In the genomic region with DNA sequence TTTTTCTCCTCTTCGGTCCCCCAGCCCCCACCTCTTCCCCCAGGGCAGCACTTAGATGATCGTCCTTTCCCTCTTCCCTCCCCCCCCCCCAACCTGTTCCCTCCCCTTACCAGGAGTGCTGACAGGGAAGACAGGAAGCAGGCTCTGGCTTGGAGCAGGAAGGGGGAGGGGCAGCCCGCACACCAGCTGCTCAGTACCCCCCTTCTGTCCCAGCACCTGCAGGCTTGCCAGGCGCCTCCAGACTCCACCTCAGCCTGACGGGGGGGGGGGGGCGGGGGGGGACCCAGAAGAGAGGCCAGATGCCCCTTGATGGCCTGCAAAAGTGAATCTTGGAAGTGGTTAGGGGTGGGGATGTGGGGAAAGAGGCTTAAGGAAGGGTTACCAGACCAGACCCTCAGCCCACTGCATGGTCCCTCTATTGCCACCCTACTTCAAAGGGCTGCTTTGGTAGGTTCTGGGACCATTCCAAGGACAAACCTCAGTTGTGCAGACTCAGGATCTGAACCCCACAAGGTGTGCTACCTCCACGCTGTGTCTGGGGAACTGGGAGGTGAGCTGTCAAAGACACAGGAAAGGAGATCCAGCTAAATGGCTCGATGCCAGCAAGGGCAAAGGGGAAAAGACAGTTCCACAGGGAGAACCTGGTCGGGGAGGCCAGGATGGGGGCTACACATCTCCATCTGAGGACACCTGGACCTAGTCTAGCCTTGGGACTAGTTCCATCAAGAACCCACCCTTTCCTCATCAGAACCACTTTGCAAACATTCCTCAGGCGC, we compare ENCODE assay signal across 24 mouse cellular contexts. TPM values are rescaled to one million over a fixed set of nuclear protein-coding genes. Genes with fewer than 3 reads are reported as not detected.
DNase-seq lines count a peak whose midpoint lies in the region.
"Had no signal": no experiment of that assay in that cellular context is flagged by ENCODE, and none has a peak within 500 bp of the region (broad histone marks: within the 10 kb centered on the region; RNA-seq: fewer than 3 reads in every experiment).

No protein-coding gene starts in this region.

- H3K9me3 ChIP-seq in heart, embryonic 10.5 days: no peaks in the 10 kb centered on the region
- H3K9me3 ChIP-seq in embryonic facial prominence, embryonic 10.5 days: no peaks in the 10 kb centered on the region
- H3K9me3 ChIP-seq: forebrain, embryonic 12.5 days; hindbrain, embryonic 15.5 days had no signal

- peak overlapping the region; percentile 24; the same call in 1 of the 2 replicates for H3K4me3 ChIP-seq in heart, embryonic 10.5 days
- peak overlapping the region; percentile 5; the same call in 1 of the 2 replicates for H3K4me3 ChIP-seq in embryonic facial prominence, embryonic 10.5 days
- H3K4me3 ChIP-seq: forebrain, embryonic 12.5 days; heart, adult 2 months; hindbrain, embryonic 15.5 days; layer of hippocampus, adult 2 months had no signal

- no peak for DNase-seq in heart, embryonic 10.5 days (ENCODE audit: low spot score)
- DNase-seq in heart, postnatal 25 days (ENCODE audit: low spot score): no peak
- peak; percentile 38 for DNase-seq in kidney, postnatal 14 days
- no peak for DNase-seq in kidney, adult 18-20 months
- DNase-seq in MN1 (ENCODE audit: low spot score): peak; percentile 73
- peak; percentile 36 for DNase-seq in embryonic facial prominence, embryonic 10.5 days (ENCODE audit: low spot score)
- DNase-seq in urinary bladder, postnatal 36 days (ENCODE audit: low spot score in 2 of 2): no peak
- DNase-seq: adrenal gland, adult 2 months; gastrocnemius, postnatal 14 days; heart, adult 2 months; heart, postnatal 10 days; layer of hippocampus, postnatal 36 days; liver; lung, postnatal 10 days; right cerebral cortex, adult 18-20 months; thymus, postnatal 14 days had no signal

- peaks cover 100% of the 10 kb centered on the region for H3K27me3 ChIP-seq in heart, embryonic 10.5 days (ENCODE audit: insufficient read depth, poor library complexity, severe bottlenecking)
- peaks cover 100% of the 10 kb centered on the region for H3K27me3 ChIP-seq in embryonic facial prominence, embryonic 10.5 days (replicated peaks; ENCODE audit: low read depth, poor library complexity, severe bottlenecking)

- H3K4me1 ChIP-seq in heart, embryonic 10.5 days: peaks cover 30% of the 10 kb centered on the region
- peaks cover 44% of the 10 kb centered on the region for H3K4me1 ChIP-seq in embryonic facial prominence, embryonic 10.5 days

- no peak overlapping the region for H3K27ac ChIP-seq in heart, embryonic 10.5 days
- no peak overlapping the region for H3K27ac ChIP-seq in embryonic facial prominence, embryonic 10.5 days (replicated peaks)
- H3K27ac ChIP-seq: forebrain, embryonic 12.5 days; heart, adult 2 months; hindbrain, embryonic 15.5 days; layer of hippocampus, adult 2 months had no signal

- H3K36me3 ChIP-seq in heart, embryonic 10.5 days: no peaks in the 10 kb centered on the region
- no peaks in the 10 kb centered on the region for H3K36me3 ChIP-seq in embryonic facial prominence, embryonic 10.5 days (replicated peaks)
- H3K36me3 ChIP-seq: forebrain, embryonic 12.5 days; hindbrain, embryonic 15.5 days had no signal

- intact Hi-C loops in heart, postnatal 25 days (cut with DNase I): no loop called here

- 4% methylated on average over 9 of the region's 10 CpGs for WGBS in heart, embryonic 10.5 days
- WGBS in embryonic facial prominence, embryonic 10.5 days: 3% methylated on average over 10 of the region's 10 CpGs

RNA-seq across cellular contexts. Expression of a gene that starts 5.9 kb away (rescaled TPM):
- polyA plus RNA-seq in heart, embryonic 10.5 days (2016; fragmentation: Nextera tagmentation; extraction: Ambion mirVana): not detected in 2 replicates
- not detected for total RNA-seq in heart, postnatal 25 days (2021)
- not detected in 2 replicates for polyA plus RNA-seq in embryonic facial prominence, embryonic 10.5 days (2016; fragmentation: Nextera tagmentation; extraction: Ambion mirVana)
- total RNA-seq: gastrocnemius, postnatal 14 days; heart, adult 2 months; heart, postnatal 10 days; layer of hippocampus, adult 2 months; layer of hippocampus, postnatal 36 days; megakaryocyte, adult 5-6 weeks had no signal
- polyA plus RNA-seq: C2C12; forebrain, embryonic 12.5 days; kidney, embryonic 16.5 days; liver, embryonic 16.5 days had no signal

RNA-seq across cellular contexts. Expression of a gene that starts 13.6 kb away (rescaled TPM):
- polyA plus RNA-seq in heart, embryonic 10.5 days (2016; fragmentation: Nextera tagmentation; extraction: Ambion mirVana): 1.2 and 1.4 TPM in 2 replicates
- total RNA-seq in heart, postnatal 25 days (2021): not detected
- not detected in 2 replicates for polyA plus RNA-seq in embryonic facial prominence, embryonic 10.5 days (2016; fragmentation: Nextera tagmentation; extraction: Ambion mirVana)
- total RNA-seq: gastrocnemius, postnatal 14 days; heart, adult 2 months; layer of hippocampus, adult 2 months; layer of hippocampus, postnatal 36 days; left cerebral cortex, postnatal 14 days; megakaryocyte, adult 5-6 weeks had no signal
- polyA plus RNA-seq: C2C12; forebrain, embryonic 12.5 days; liver, embryonic 16.5 days had no signal

RNA-seq across cellular contexts. Expression of a gene that starts 36.6 kb away (rescaled TPM):
- not detected in 2 replicates for polyA plus RNA-seq in heart, embryonic 10.5 days (2016; fragmentation: Nextera tagmentation; extraction: Ambion mirVana)
- not detected for total RNA-seq in heart, postnatal 25 days (2021)
- 0.08 TPM in 1 of 2 replicates, not detected in the other for polyA plus RNA-seq in embryonic facial prominence, embryonic 10.5 days (2016; fragmentation: Nextera tagmentation; extraction: Ambion mirVana)
- total RNA-seq: gastrocnemius, postnatal 14 days; heart, adult 2 months; megakaryocyte, adult 5-6 weeks had no signal
- polyA plus RNA-seq: C2C12; liver, embryonic 16.5 days had no signal

RNA-seq across cellular contexts. Expression of a gene that starts 44.1 kb away (rescaled TPM):
- polyA plus RNA-seq in heart, embryonic 10.5 days (2016; fragmentation: Nextera tagmentation; extraction: Ambion mirVana): not detected in 2 replicates
- total RNA-seq in heart, postnatal 25 days (2021): not detected
- 0.21 and 0.39 TPM in 2 replicates for polyA plus RNA-seq in embryonic facial prominence, embryonic 10.5 days (2016; fragmentation: Nextera tagmentation; extraction: Ambion mirVana)
- total RNA-seq: megakaryocyte, adult 5-6 weeks had no signal
- polyA plus RNA-seq: kidney, embryonic 16.5 days; liver, embryonic 16.5 days had no signal

RNA-seq across cellular contexts. Expression of a gene that starts 52.6 kb away (rescaled TPM):
- polyA plus RNA-seq in heart, embryonic 10.5 days (2016; fragmentation: Nextera tagmentation; extraction: Ambion mirVana): 0.11 and 0.75 TPM in 2 replicates
- total RNA-seq in heart, postnatal 25 days (2021): under 1 TPM in 1 of 2 experiments, not detected in 1; 0.11 TPM
- 0.11 TPM in 1 of 2 replicates, not detected in the other for polyA plus RNA-seq in embryonic facial prominence, embryonic 10.5 days (2016; fragmentation: Nextera tagmentation; extraction: Ambion mirVana)

Comparison
In these comparisons a context has a peak if more than half of its experiments do, and no peak if none do; other contexts are left out.
1. DNase-seq: peak in kidney, postnatal 14 days (single experiment), MN1 (single experiment) and embryonic facial prominence, embryonic 10.5 days (single experiment); none in heart, embryonic 10.5 days (single experiment), heart, postnatal 25 days (single experiment), kidney, adult 18-20 months (single experiment) and urinary bladder, postnatal 36 days (0 of 2).